Comparison of ENCODE assay signal across 18 mouse cellular contexts in genomic region chr1:167387796-167388195, GRCm38 (mm10). TPM values are rescaled to one million over a fixed set of nuclear protein-coding genes. Genes with fewer than 3 reads are reported as not detected.
A peak's percentile ranks its signal among the peaks of the same experiment; 100 is the strongest.
DNase-seq lines count a peak whose midpoint lies in the region; ATAC-seq and TF ChIP-seq lines count a peak whose summit lies in the region.
"Had no signal": no experiment of that assay in that cellular context is flagged by ENCODE, and none has a peak within 500 bp of the region (broad histone marks: within the 10 kb centered on the region; RNA-seq: fewer than 3 reads in every experiment).

No protein-coding gene starts in this region.

- intact Hi-C loops in heart, adult 2 months (cut with DNase I) = no loop called here
- intact Hi-C loops in heart, postnatal 36 days (cut with DNase I) = no loop called here

- TF ChIP-seq POLR2A in heart, adult 2 months (IDR thresholded peaks at IDR 0.05; ENCODE audit: insufficient read depth, low read depth, low read length) = no peak

- no peak for TF ChIP-seq CTCF in heart, adult 2 months (IDR thresholded peaks at IDR 0.05)
- TF ChIP-seq CTCF in liver, embryonic 14.5 days (IDR thresholded peaks at IDR 0.05; ENCODE audit: low read depth) = no peak
- TF ChIP-seq CTCF in stomach, postnatal 0 days (IDR thresholded peaks at IDR 0.05; ENCODE audit: low read depth) = no peak

- H3K79me2 ChIP-seq in heart, adult 2 months (replicated peaks; ENCODE audit: control insufficient read depth, insufficient read depth, low read length) = no peaks in the 10 kb centered on the region

- H3K4me3 ChIP-seq in heart, adult 2 months = no peak overlapping the region
- no peak overlapping the region for H3K4me3 ChIP-seq in midbrain, embryonic 11.5 days (ENCODE audit: low read depth, low read length)
- no peak overlapping the region for H3K4me3 ChIP-seq in midbrain, embryonic 10.5 days
- peak overlapping the region in 1 of 2 experiments; percentile 8; a peak in 1 of 4 replicates for H3K4me3 ChIP-seq in liver, embryonic 14.5 days (ENCODE audit: insufficient read depth in 1 of 2, low read depth in 2 of 2, low read length in 2 of 2)
- no peak overlapping the region for H3K4me3 ChIP-seq in stomach, postnatal 0 days (ENCODE audit: low read depth, low read length)
- H3K4me3 ChIP-seq: embryonic facial prominence, embryonic 13.5 days; layer of hippocampus, adult 2 months; midbrain, embryonic 15.5 days had no signal

- H3K27ac ChIP-seq in heart, adult 2 months = peak overlapping the region; percentile 41
- H3K27ac ChIP-seq in midbrain, embryonic 11.5 days (ENCODE audit: low read depth, low read length) = no peak overlapping the region
- H3K27ac ChIP-seq in midbrain, embryonic 10.5 days (replicated peaks) = no peak overlapping the region
- peak overlapping the region; percentile 99 for H3K27ac ChIP-seq in liver, embryonic 14.5 days
- H3K27ac ChIP-seq in stomach, postnatal 0 days (replicated peaks) = peak overlapping the region; percentile 93
- H3K27ac ChIP-seq: embryonic facial prominence, embryonic 13.5 days; hindbrain, embryonic 14.5 days; layer of hippocampus, adult 2 months; midbrain, embryonic 15.5 days had no signal

- no peak for DNase-seq in heart, adult 2 months
- no peak for DNase-seq in heart, postnatal 36 days
- peak; percentile 37 for DNase-seq in midbrain, embryonic 11.5 days (ENCODE audit: low spot score, missing footprints)
- no peak for DNase-seq in midbrain, embryonic 10.5 days (ENCODE audit: low spot score)
- DNase-seq in liver, embryonic 14.5 days (ENCODE audit: low read depth in 3 of 3, low spot score in 3 of 3) = no peak
- no peak for DNase-seq in stomach, postnatal 0 days (ENCODE audit: low spot score)
- DNase-seq in cerebellum, adult 9-10 months = no peak
- no peak for DNase-seq in right cerebral cortex, postnatal 36 days (ENCODE audit: low spot score in 2 of 2)
- DNase-seq: cerebellum, adult 11 months; cerebellum, postnatal 14 days; kidney, postnatal 10 days; lung, postnatal 10 days; right cerebral cortex, postnatal 25 days; thymus, postnatal 4 days had no signal

- peaks cover 7% of the 10 kb centered on the region for H3K4me1 ChIP-seq in heart, adult 2 months (ENCODE audit: control insufficient read depth, insufficient read depth, low read length)
- H3K4me1 ChIP-seq in midbrain, embryonic 11.5 days (ENCODE audit: control insufficient read depth, insufficient read depth, low read length) = peaks cover 1% of the 10 kb centered on the region; the same call in 1 of the 2 replicates
- peaks cover 18% of the 10 kb centered on the region for H3K4me1 ChIP-seq in midbrain, embryonic 10.5 days
- H3K4me1 ChIP-seq in liver, embryonic 14.5 days (replicated peaks; ENCODE audit: control insufficient read depth in 2 of 2, insufficient read depth in 2 of 2, low read length in 1 of 2) = peaks cover 79 to 84% of the 10 kb centered on the region in 2 experiments
- no peaks in the 10 kb centered on the region for H3K4me1 ChIP-seq in stomach, postnatal 0 days (replicated peaks; ENCODE audit: control insufficient read depth, insufficient read depth)

- H3K9ac ChIP-seq in heart, adult 2 months (ENCODE audit: low read depth, low read length) = no peak overlapping the region
- H3K9ac ChIP-seq in midbrain, embryonic 11.5 days (ENCODE audit: low read length) = no peak overlapping the region
- H3K9ac ChIP-seq in liver, embryonic 14.5 days (replicated peaks) = peak overlapping the region; percentile 39
- no peak overlapping the region for H3K9ac ChIP-seq in stomach, postnatal 0 days (ENCODE audit: low read length)
- H3K9ac ChIP-seq: embryonic facial prominence, embryonic 13.5 days; hindbrain, embryonic 14.5 days; midbrain, embryonic 15.5 days had no signal

- no peaks in the 10 kb centered on the region for H3K9me3 ChIP-seq in midbrain, embryonic 11.5 days (ENCODE audit: control insufficient read depth, low read length)
- H3K9me3 ChIP-seq in midbrain, embryonic 10.5 days (replicated peaks) = no peaks in the 10 kb centered on the region
- no peaks in the 10 kb centered on the region for H3K9me3 ChIP-seq in liver, embryonic 14.5 days (ENCODE audit: control insufficient read depth, low read length)
- H3K9me3 ChIP-seq in stomach, postnatal 0 days (ENCODE audit: control insufficient read depth, low read length) = no peaks in the 10 kb centered on the region
- H3K9me3 ChIP-seq: embryonic facial prominence, embryonic 13.5 days; midbrain, embryonic 15.5 days had no signal

- no peak for ATAC-seq in midbrain, embryonic 11.5 days (ENCODE audit: low FRiP score)
- no peak for ATAC-seq in liver, embryonic 14.5 days (ENCODE audit: insufficient read depth)
- ATAC-seq in stomach, postnatal 0 days (ENCODE audit: low FRiP score, low TSS enrichment) = no peak
- ATAC-seq: midbrain, embryonic 15.5 days had no signal

- H3K36me3 ChIP-seq in heart, adult 2 months (ENCODE audit: control insufficient read depth, insufficient read depth, low read length) = peaks cover 5% of the 10 kb centered on the region
- H3K36me3 ChIP-seq in midbrain, embryonic 11.5 days (ENCODE audit: control insufficient read depth, insufficient read depth, low read length) = no peaks in the 10 kb centered on the region
- H3K36me3 ChIP-seq in midbrain, embryonic 10.5 days = no peaks in the 10 kb centered on the region
- peaks cover 40% of the 10 kb centered on the region for H3K36me3 ChIP-seq in liver, embryonic 14.5 days (replicated peaks; ENCODE audit: control insufficient read depth, insufficient read depth, low read depth)
- H3K36me3 ChIP-seq in stomach, postnatal 0 days (ENCODE audit: control insufficient read depth, insufficient read depth, low read length) = no peaks in the 10 kb centered on the region
- H3K36me3 ChIP-seq: embryonic facial prominence, embryonic 13.5 days; midbrain, embryonic 15.5 days had no signal

- TF ChIP-seq EP300 in heart, adult 2 months (IDR thresholded peaks at IDR 0.05; ENCODE audit: insufficient read depth, low read depth, low read length) = no peak
- TF ChIP-seq EP300 in liver, embryonic 14.5 days (IDR thresholded peaks at IDR 0.05; ENCODE audit: low read depth) = no peak
- TF ChIP-seq EP300 in stomach, postnatal 0 days (optimal IDR thresholded peaks at IDR 0.05) = no peak

- 57% methylated on average over 3 of the region's 3 CpGs for WGBS in heart, adult 2 months
- 76% methylated on average over 3 of the region's 3 CpGs for WGBS in midbrain, embryonic 11.5 days
- 79% methylated on average over 3 of the region's 3 CpGs for WGBS in midbrain, embryonic 10.5 days
- WGBS in liver, embryonic 14.5 days (ENCODE audit: insufficient replicate concordance) = 59% methylated on average over 3 of the region's 3 CpGs
- 59% methylated on average over 3 of the region's 3 CpGs for WGBS in stomach, postnatal 0 days

- H3K27me3 ChIP-seq in heart, adult 2 months (ENCODE audit: control insufficient read depth, insufficient read depth, low read length) = no peaks in the 10 kb centered on the region
- H3K27me3 ChIP-seq in midbrain, embryonic 11.5 days (ENCODE audit: control insufficient read depth, insufficient read depth, low read length) = peaks cover 4% of the 10 kb centered on the region
- H3K27me3 ChIP-seq in midbrain, embryonic 10.5 days (ENCODE audit: low read depth, poor library complexity, severe bottlenecking) = peaks cover 29% of the 10 kb centered on the region
- no peaks in the 10 kb centered on the region for H3K27me3 ChIP-seq in liver, embryonic 14.5 days (ENCODE audit: control insufficient read depth, insufficient read depth, low read length)
- H3K27me3 ChIP-seq in stomach, postnatal 0 days (ENCODE audit: control insufficient read depth, insufficient read depth, low read length) = no peaks in the 10 kb centered on the region
- H3K27me3 ChIP-seq: midbrain, embryonic 15.5 days had no signal

- H3K4me2 ChIP-seq in midbrain, embryonic 11.5 days = no peak overlapping the region
- H3K4me2 ChIP-seq in liver, embryonic 14.5 days (ENCODE audit: low read depth) = peak overlapping the region; percentile 81
- H3K4me2 ChIP-seq in stomach, postnatal 0 days (replicated peaks; ENCODE audit: low read depth) = no peak overlapping the region
- H3K4me2 ChIP-seq: embryonic facial prominence, embryonic 13.5 days; hindbrain, embryonic 14.5 days; midbrain, embryonic 15.5 days had no signal

RNA-seq across cellular contexts. Expression of gene Mgst3, which starts 5.8 kb away (rescaled TPM):
- total RNA-seq in heart, adult 2 months (2021) = 100 to 1,000 TPM; 274 to 351 TPM
- polyA plus RNA-seq in heart, adult 2 months (2012; rRNA removed) = 788 and 868 TPM in 2 replicates
- total RNA-seq in heart, postnatal 36 days (2021) = 100 to 1,000 TPM; 324 to 329 TPM
- polyA plus RNA-seq in midbrain, embryonic 11.5 days (2014; fragmentation: Nextera tagmentation; extraction: Ambion mirVana) = 58.9 and 60.8 TPM in 2 replicates
- 63.5 and 66.2 TPM in 2 replicates for polyA plus RNA-seq in midbrain, embryonic 10.5 days (2016; fragmentation: Nextera tagmentation; extraction: Ambion mirVana)
- polyA plus RNA-seq in liver, embryonic 14.5 days (2012; rRNA removed) = 330 and 468 TPM in 2 replicates
- 596 and 611 TPM in 2 replicates for polyA plus RNA-seq in liver, embryonic 14.5 days (2014; fragmentation: Nextera tagmentation; extraction: Ambion mirVana)
- 991 and 1,037 TPM in 2 replicates for polyA plus RNA-seq in stomach, postnatal 0 days (2015; fragmentation: Nextera tagmentation; extraction: Ambion mirVana)

RNA-seq across cellular contexts. Expression of gene Aldh9a1, which starts 38.0 kb away (rescaled TPM):
- 10 to 100 TPM; 18.4 to 20.4 TPM for total RNA-seq in heart, adult 2 months (2021)
- polyA plus RNA-seq in heart, adult 2 months (2012; rRNA removed) = 31.5 and 49.6 TPM in 2 replicates
- total RNA-seq in heart, postnatal 36 days (2021) = 10 to 100 TPM; 22.9 to 24.4 TPM
- 33.4 and 36.5 TPM in 2 replicates for polyA plus RNA-seq in midbrain, embryonic 11.5 days (2014; fragmentation: Nextera tagmentation; extraction: Ambion mirVana)
- 42.6 and 46.5 TPM in 2 replicates for polyA plus RNA-seq in midbrain, embryonic 10.5 days (2016; fragmentation: Nextera tagmentation; extraction: Ambion mirVana)
- polyA plus RNA-seq in liver, embryonic 14.5 days (2012; rRNA removed) = 21.9 and 28.1 TPM in 2 replicates
- polyA plus RNA-seq in liver, embryonic 14.5 days (2014; fragmentation: Nextera tagmentation; extraction: Ambion mirVana) = 52.5 and 59.9 TPM in 2 replicates
- 70.7 and 74.7 TPM in 2 replicates for polyA plus RNA-seq in stomach, postnatal 0 days (2015; fragmentation: Nextera tagmentation; extraction: Ambion mirVana)

Comparison
In these comparisons a context has a peak if more than half of its experiments do, and no peak if none do; other contexts are left out.
1. H3K27ac ChIP-seq: peak in heart, adult 2 months (single experiment), liver, embryonic 14.5 days (single experiment) and stomach, postnatal 0 days (single experiment); none in midbrain, embryonic 11.5 days (single experiment) and midbrain, embryonic 10.5 days (single experiment).